Mouse (Mus musculus): ENCODE results near the gene Setd3.

DNA sequence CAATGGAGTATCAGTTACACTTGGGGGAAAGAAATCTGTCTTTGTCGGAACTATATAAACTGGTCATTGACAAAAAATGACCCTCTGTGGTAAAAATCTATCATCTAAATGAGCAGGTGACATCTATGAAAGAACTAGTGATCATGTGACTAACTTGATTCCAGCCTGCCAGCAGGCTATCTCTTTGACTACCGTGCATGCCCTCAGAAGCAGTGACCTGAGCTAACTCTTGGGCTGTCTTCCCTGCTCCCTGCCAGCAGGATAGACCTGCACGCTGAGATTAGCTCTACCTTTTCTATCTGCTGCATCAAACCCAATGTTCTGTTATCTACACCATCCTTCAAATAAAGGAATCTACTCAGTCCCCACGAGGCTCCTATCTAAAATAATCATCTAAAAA is 6.5 kb downstream of the Setd3 start:
- no peak for TF ChIP-seq CTCF (IDR thresholded peaks at IDR 0.05; ENCODE audit: borderline replicate concordance, extremely low read depth, insufficient read depth, insufficient read length)
- no peak for TF ChIP-seq POLR2A (IDR thresholded peaks at IDR 0.05; ENCODE audit: borderline replicate concordance, extremely low read depth, insufficient read depth, insufficient read length, poor library complexity, severe bottlenecking)

Measured in brain, embryonic 14.5 days (tissue).